Mouse (Mus musculus): ENCODE data around the gene Plekhm2. TPM values are rescaled to one million over a fixed set of nuclear protein-coding genes. Genes with fewer than 3 reads are reported as not detected.

Gene Plekhm2
- polyA plus RNA-seq, 1 experiment from 2014 or later, result 9.7 TPM

GRCm38 (mm10) chr4:141598894-141599250 is 65.8 kb downstream of the Plekhm2 start:
- Histone ChIP-seq H3K4me2 (peak overlapping the region; percentile 91), H3K36me3 (replicated peaks) (0 out of 2 replicates have a peak, but pooled peaks cover 6% of the 10 kb centered on the region), H3K9me3 (no peaks in the 10 kb centered on the region), H3K27me3 (replicated peaks) (no peaks in the 10 kb centered on the region), H3K9ac (peak overlapping the region; percentile 66), H3K27ac (0 out of 2 replicates have a peak overlapping the region, but pooled peaks have one; percentile 29), H3K4me1 (peaks cover 18% of the 10 kb centered on the region), H3K4me3 (peak overlapping the region; percentile 63)
- 2% methylated on average over 9 of the region's 9 CpGs for WGBS
- ATAC-seq (replicated peaks), result no peak

- ATAC-seq (replicated peaks), result no peak; the same call in 1 of the 2 replicates
- Histone ChIP-seq H3K4me3 (peak overlapping the region; percentile 63), H3K27ac (no peak overlapping the region), H3K4me1 (peaks cover 18% of the 10 kb centered on the region), H3K9me3 (no peaks in the 10 kb centered on the region), H3K9ac (peak overlapping the region; percentile 66), H3K36me3 (replicated peaks) (0 out of 2 replicates have a peak, but pooled peaks cover 6% of the 10 kb centered on the region), H3K4me2 (peak overlapping the region; percentile 91), H3K27me3 (replicated peaks) (no peaks in the 10 kb centered on the region)
- 1% methylated on average over 19 of the region's 19 CpGs for WGBS
These were observed 66.4 kb downstream of the Plekhm2 start for GRCm38 (mm10) chr4:141598199-141598893.

- H3K36me3 ChIP-seq (replicated peaks), result 0 out of 2 replicates have a peak, but pooled peaks cover 6% of the 10 kb centered on the region
- H3K4me2 ChIP-seq, result no peak overlapping the region
- 88% methylated on average over 8 of the region's 8 CpGs for WGBS
- peaks cover 18% of the 10 kb centered on the region for H3K4me1 ChIP-seq
- H3K27ac ChIP-seq, result no peak overlapping the region
- H3K27me3 ChIP-seq (replicated peaks), result no peaks in the 10 kb centered on the region
- H3K9ac ChIP-seq, result no peak overlapping the region
- no peaks in the 10 kb centered on the region for H3K9me3 ChIP-seq
- no peak for ATAC-seq (replicated peaks)
- H3K4me3 ChIP-seq, result no peak overlapping the region
These were observed 67.9 kb downstream of the Plekhm2 start for GRCm38 (mm10) chr4:141596700-141597328.

DNA sequence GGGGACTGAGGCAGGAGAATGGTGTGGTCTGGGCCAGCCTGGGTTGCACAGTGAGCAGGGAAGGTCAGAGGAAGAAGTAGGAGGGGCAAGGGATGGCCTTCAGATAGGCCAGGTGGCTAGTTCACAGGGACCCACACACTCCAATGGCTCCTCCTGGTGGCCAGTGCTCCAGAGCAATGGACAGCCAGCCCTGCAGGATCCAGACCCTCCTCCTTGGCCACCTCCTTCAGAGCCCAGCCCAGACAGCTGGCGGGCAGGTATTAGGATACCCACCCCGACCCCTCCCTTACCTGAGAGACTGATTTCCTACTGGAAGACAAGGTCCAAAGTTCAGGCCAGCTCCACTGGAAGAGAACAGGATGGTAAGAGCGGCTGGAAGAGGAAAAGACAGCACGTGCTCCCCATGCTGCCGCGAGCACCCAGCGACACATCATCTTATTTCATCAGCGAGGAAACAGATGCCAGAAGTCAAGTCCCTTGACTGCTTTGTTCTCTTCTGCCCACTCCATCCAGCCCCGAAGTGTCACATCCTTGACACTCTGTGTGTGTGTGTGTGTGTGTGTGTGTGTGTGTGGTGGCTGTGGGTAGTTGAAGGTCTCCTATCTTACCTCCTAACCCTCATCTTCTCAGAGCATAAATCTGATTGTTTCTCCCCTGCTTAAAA is 69.0 kb downstream of the Plekhm2 start:
- 80% methylated on average over 9 of the region's 9 CpGs for WGBS
- Histone ChIP-seq H3K4me2 (no peak overlapping the region), H3K4me1 (peaks cover 18% of the 10 kb centered on the region), H3K27me3 (replicated peaks) (no peaks in the 10 kb centered on the region), H3K4me3 (no peak overlapping the region), H3K9me3 (no peaks in the 10 kb centered on the region), H3K36me3 (replicated peaks) (0 out of 2 replicates have a peak, but pooled peaks cover 6% of the 10 kb centered on the region), H3K9ac (no peak overlapping the region), H3K27ac (no peak overlapping the region)
- no peak for ATAC-seq (replicated peaks)

- H3K27me3 ChIP-seq (replicated peaks), result no peaks in the 10 kb centered on the region
- no peak overlapping the region for H3K9ac ChIP-seq
- H3K4me3 ChIP-seq, result no peak overlapping the region
- no peak overlapping the region for H3K4me2 ChIP-seq
- no peak overlapping the region for H3K27ac ChIP-seq
- H3K4me1 ChIP-seq, result peaks cover 18% of the 10 kb centered on the region
- ATAC-seq (replicated peaks), result no peak
- 0 out of 2 replicates have a peak, but pooled peaks cover 6% of the 10 kb centered on the region for H3K36me3 ChIP-seq (replicated peaks)
- 91% methylated on average over 11 of the region's 11 CpGs for WGBS
- no peaks in the 10 kb centered on the region for H3K9me3 ChIP-seq
These were observed 69.6 kb downstream of the Plekhm2 start for GRCm38 (mm10) chr4:141595138-141595537.

- Histone ChIP-seq H3K27me3 (replicated peaks) (no peaks in the 10 kb centered on the region), H3K36me3 (replicated peaks) (0 out of 2 replicates have a peak, but pooled peaks cover 6% of the 10 kb centered on the region), H3K9me3 (no peaks in the 10 kb centered on the region), H3K4me3 (no peak overlapping the region), H3K27ac (no peak overlapping the region), H3K9ac (no peak overlapping the region), H3K4me2 (no peak overlapping the region), H3K4me1 (no peaks in the 10 kb centered on the region)
- WGBS, result 23% methylated on average over 3 of the region's 3 CpGs
- ATAC-seq (replicated peaks), result no peak
These were observed 73.2 kb downstream of the Plekhm2 start for GRCm38 (mm10) chr4:141591547-141591946.

- Histone ChIP-seq H3K9ac (no peak overlapping the region), H3K9me3 (no peaks in the 10 kb centered on the region), H3K27ac (no peak overlapping the region), H3K4me1 (no peaks in the 10 kb centered on the region), H3K4me3 (no peak overlapping the region), H3K4me2 (no peak overlapping the region), H3K36me3 (replicated peaks) (no peaks in the 10 kb centered on the region), H3K27me3 (replicated peaks) (no peaks in the 10 kb centered on the region)
- 92% methylated on average over 8 of the region's 8 CpGs for WGBS
- no peak for ATAC-seq (replicated peaks)
These were observed 80.8 kb downstream of the Plekhm2 start for GRCm38 (mm10) chr4:141583919-141584318.

- H3K9me3 ChIP-seq, result no peaks in the 10 kb centered on the region
- H3K9ac ChIP-seq, result no peak overlapping the region
- no peak overlapping the region for H3K4me3 ChIP-seq
- no peaks in the 10 kb centered on the region for H3K4me1 ChIP-seq
- no peak for ATAC-seq (replicated peaks)
- no peaks in the 10 kb centered on the region for H3K27me3 ChIP-seq (replicated peaks)
- H3K36me3 ChIP-seq (replicated peaks), result no peaks in the 10 kb centered on the region
- no peak overlapping the region for H3K27ac ChIP-seq
- no peak overlapping the region for H3K4me2 ChIP-seq
- 78% methylated on average over 13 of the region's 13 CpGs for WGBS
These were observed 83.6 kb downstream of the Plekhm2 start for GRCm38 (mm10) chr4:141581051-141581450.

- Histone ChIP-seq H3K4me2 (no peak overlapping the region), H3K27me3 (replicated peaks) (no peaks in the 10 kb centered on the region), H3K36me3 (replicated peaks) (no peaks in the 10 kb centered on the region), H3K4me3 (no peak overlapping the region), H3K9me3 (no peaks in the 10 kb centered on the region), H3K9ac (no peak overlapping the region), H3K4me1 (0 out of 2 replicates have a peak, but pooled peaks cover 3% of the 10 kb centered on the region), H3K27ac (no peak overlapping the region)
- no peak for ATAC-seq (replicated peaks)
- WGBS, result 78% methylated on average over 3 of the region's 3 CpGs
These were observed 85.9 kb downstream of the Plekhm2 start for GRCm38 (mm10) chr4:141578833-141579232.

- 95% methylated on average over 7 of the region's 7 CpGs for WGBS
- H3K9ac ChIP-seq, result no peak overlapping the region
- H3K4me1 ChIP-seq, result 0 out of 2 replicates have a peak, but pooled peaks cover 3% of the 10 kb centered on the region
- H3K9me3 ChIP-seq, result no peaks in the 10 kb centered on the region
- H3K27me3 ChIP-seq (replicated peaks), result no peaks in the 10 kb centered on the region
- no peak overlapping the region for H3K27ac ChIP-seq
- no peak overlapping the region for H3K4me3 ChIP-seq
- H3K4me2 ChIP-seq, result no peak overlapping the region
- ATAC-seq (replicated peaks), result no peak
- H3K36me3 ChIP-seq (replicated peaks), result no peaks in the 10 kb centered on the region
These were observed 87.8 kb downstream of the Plekhm2 start for GRCm38 (mm10) chr4:141576877-141577276.

DNA sequence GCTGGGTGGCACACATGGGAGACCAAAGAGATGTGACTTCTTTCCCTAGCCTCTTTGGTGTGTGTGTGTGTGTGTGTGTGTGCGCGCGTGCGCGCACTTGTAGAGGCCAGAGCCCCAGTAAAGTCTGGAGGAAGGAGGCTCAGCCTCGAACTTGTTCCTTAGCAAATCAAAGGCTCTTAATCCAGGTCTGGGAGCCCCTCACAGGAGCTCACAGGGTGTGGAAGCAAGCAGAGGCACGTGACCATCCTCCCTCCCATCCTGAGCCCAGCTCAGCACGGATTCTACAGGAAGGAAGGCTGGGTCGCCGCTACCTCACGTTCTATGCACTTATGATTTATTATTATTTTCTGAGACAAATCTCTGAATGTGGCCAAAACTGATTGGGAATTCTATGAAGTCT is 88.3 kb downstream of the Plekhm2 start:
- Histone ChIP-seq H3K36me3 (replicated peaks) (no peaks in the 10 kb centered on the region), H3K9ac (no peak overlapping the region), H3K4me3 (no peak overlapping the region), H3K4me2 (no peak overlapping the region), H3K4me1 (0 out of 2 replicates have a peak, but pooled peaks cover 3% of the 10 kb centered on the region), H3K27me3 (replicated peaks) (no peaks in the 10 kb centered on the region), H3K9me3 (no peaks in the 10 kb centered on the region), H3K27ac (no peak overlapping the region)
- 89% methylated on average over 11 of the region's 11 CpGs for WGBS
- no peak for ATAC-seq (replicated peaks)

Data from midbrain, embryonic 15.5 days (tissue).